Mouse (Mus musculus) embryonic fibroblast, embryonic 13.5 days (primary cell): ENCODE data around the gene Thy1.

Experiments used
- CTCF ChIP-seq: IDR thresholded peaks from 2 replicates; pipeline ENCODE4 v1.5.1; 2011; ENCODE audit warnings: mild to moderate bottlenecking, control low read depth, low read length, moderate library complexity, borderline replicate concordance; ENCODE audit not compliant: insufficient read depth
- POLR2A ChIP-seq: IDR thresholded peaks from 2 replicates; pipeline ENCODE4 v1.6.1; 2011; ENCODE audit warnings: low read depth, mild to moderate bottlenecking, control low read depth, low read length, moderate library complexity

DNA sequence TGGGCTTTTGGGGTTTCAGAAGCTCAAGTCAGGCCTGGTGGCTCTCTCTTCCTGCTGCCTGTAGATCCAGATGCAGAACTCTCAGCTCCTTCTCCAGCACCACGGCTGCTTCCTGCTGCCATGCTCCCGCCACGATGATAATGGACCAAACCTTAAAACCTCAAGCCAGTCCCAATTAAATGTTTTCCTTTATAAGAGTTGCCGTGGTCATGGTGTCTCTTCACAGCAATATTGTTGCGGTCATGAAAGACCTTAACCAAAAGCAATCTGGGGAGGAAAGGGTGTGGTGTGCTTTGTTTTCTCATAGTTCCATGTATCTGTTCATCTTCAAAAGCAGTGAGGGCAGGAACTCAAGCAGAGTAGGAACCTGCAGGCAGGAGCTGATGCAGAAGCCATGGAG lies 6.1 kb upstream of the Thy1 start:
- no peak for TF ChIP-seq POLR2A
- no peak for TF ChIP-seq CTCF
